Mouse (Mus musculus) stomach, embryonic 14.5 days (tissue): ENCODE data around the gene Lamb1. TPM values are rescaled to one million over a fixed set of nuclear protein-coding genes. Genes with fewer than 3 reads are reported as not detected.

Source experiments
- ATAC-seq: fragments of 200-750 bp; cut with Nextera tagmentation; 2 replicates; pipeline ENCODE4 v1.8.0; 2017; ENCODE audit warnings: low read depth, moderate TSS enrichment; ENCODE audit not compliant: insufficient number of reproducible peaks, insufficient read depth, low FRiP score
- H3K27ac ChIP-seq: fragments of 300-500 bp; sonication (generic); 2 replicates; pipeline ENCODE4 v1.5.1; 2014; ENCODE audit warnings: mild to moderate bottlenecking, low read length, moderate library complexity, mixed read lengths
- H3K27me3 ChIP-seq: fragments of 300-500 bp; sonication (generic); 2 replicates; pipeline ENCODE4 v1.6.1; 2014; ENCODE audit warnings: low read length, control low read depth, mixed read lengths; ENCODE audit not compliant: control insufficient read depth, insufficient read depth
- H3K36me3 ChIP-seq: fragments of 300-500 bp; sonication (generic); 2 replicates; pipeline ENCODE4 v1.6.1; 2014; ENCODE audit warnings: mild to moderate bottlenecking, control low read depth, low read length, moderate library complexity, mixed read lengths; ENCODE audit not compliant: control insufficient read depth, insufficient read depth
- H3K4me1 ChIP-seq: fragments of 300-500 bp; sonication (generic); 2 replicates; pipeline ENCODE4 v1.6.1; 2014; ENCODE audit warnings: low read length, control low read depth, mixed read lengths; ENCODE audit not compliant: control insufficient read depth, insufficient read depth
- H3K4me2 ChIP-seq: fragments of 300-500 bp; sonication (generic); replicated peaks from 2 replicates; pipeline ENCODE4 v1.6.1; 2014; ENCODE audit warnings: low read depth, low read length, control low read depth
- H3K4me3 ChIP-seq: fragments of 300-500 bp; sonication (generic); 2 replicates; pipeline ENCODE4 v1.5.1; 2014; ENCODE audit warnings: low read depth, low read length, control low read depth
- H3K9ac ChIP-seq: fragments of 300-500 bp; sonication (generic); replicated peaks from 2 replicates; pipeline ENCODE4 v1.6.1; 2014; ENCODE audit warnings: low read depth, mild to moderate bottlenecking, control low read depth, low read length, moderate library complexity, mixed read lengths
- H3K9me3 ChIP-seq: fragments of 300-500 bp; sonication (generic); 2 replicates; pipeline ENCODE4 v1.6.1; 2016; ENCODE audit warnings: low read depth, low read length, control low read depth; ENCODE audit not compliant: control insufficient read depth
- WGBS: fragments of 180-500 bp; shearing (Covaris S2); extraction: QIAGEN DNeasy Blood & Tissue Kit; methylation state at CpG from one replicate; pipeline ENCODE4 v1.1.7; 2014; 5-methylcytosine and 5-hydroxymethylcytosine counted together
- polyA plus RNA-seq: library from polyadenylated mRNA; unstranded; fragments of >200 nt; fragmentation: Nextera tagmentation; extraction: Ambion mirVana; gene quantifications from 2 replicates; pipeline ENCODE4 v1.2.1, GENCODE M21; 2014

Gene Lamb1
- 98.2 TPM in 2 replicates for polyA plus RNA-seq

GRCm38 (mm10) chr12:31265005-31265721 lies at the start of gene Lamb1:
TSS of gene Lamb1 (plus strand) at chr12:31265234.
- no peaks in the 10 kb centered on the region for H3K27me3 ChIP-seq
- peak within 1 kb of the TSS; percentile 68 for H3K4me3 ChIP-seq
- H3K9ac ChIP-seq: peak within 1 kb of the TSS; percentile 89
- peak; percentile 59; the same call in 1 of the 2 replicates for ATAC-seq
- H3K4me2 ChIP-seq: peak within 1 kb of the TSS; percentile 87
- H3K4me1 ChIP-seq: peaks cover 37% of the 10 kb centered on the region
- under 1% methylated on average over 38 of the region's 39 CpGs for whole genome bisulfite sequencing
- peak within 1 kb of the TSS; percentile 91 for H3K27ac ChIP-seq
- H3K9me3 ChIP-seq: no peaks in the 10 kb centered on the region
- H3K36me3 ChIP-seq: peaks cover 18% of the 10 kb centered on the region; the same call in 1 of the 2 replicates

- ATAC-seq: no peak
- Histone ChIP-seq H3K9ac (no peak overlapping the region), H3K9me3 (no peaks in the 10 kb centered on the region), H3K36me3 (no peaks in the 10 kb centered on the region), H3K4me2 (no peak overlapping the region), H3K4me3 (no peak overlapping the region), H3K27ac (no peak overlapping the region; the same call in 1 of the 2 replicates), H3K27me3 (no peaks in the 10 kb centered on the region), H3K4me1 (0 out of 2 replicates have a peak, but pooled peaks cover 4% of the 10 kb centered on the region)
- WGBS: 49% methylated on average over 5 of the region's 5 CpGs
Observed at GRCm38 (mm10) chr12:31217232-31217631, 47.8 kb upstream of the Lamb1 start.

- Histone ChIP-seq H3K4me3 (no peak overlapping the region), H3K27me3 (no peaks in the 10 kb centered on the region), H3K4me2 (no peak overlapping the region), H3K27ac (peak overlapping the region; percentile 30; the same call in 1 of the 2 replicates), H3K36me3 (no peaks in the 10 kb centered on the region), H3K9me3 (no peaks in the 10 kb centered on the region), H3K9ac (no peak overlapping the region), H3K4me1 (peaks cover 9% of the 10 kb centered on the region; the same call in 1 of the 2 replicates)
- 47% methylated on average over 3 of the region's 3 CpGs for WGBS
- peak; percentile 33; the same call in 1 of the 2 replicates for ATAC-seq
Observed at GRCm38 (mm10) chr12:31218774-31219173, 46.3 kb upstream of the Lamb1 start.

- Histone ChIP-seq H3K4me1 (peaks cover 7% of the 10 kb centered on the region; the same call in 1 of the 2 replicates), H3K9ac (no peak overlapping the region), H3K27me3 (no peaks in the 10 kb centered on the region), H3K27ac (no peak overlapping the region), H3K4me2 (no peak overlapping the region), H3K4me3 (no peak overlapping the region), H3K36me3 (no peaks in the 10 kb centered on the region), H3K9me3 (no peaks in the 10 kb centered on the region)
- ATAC-seq: no peak
- 67% methylated on average over 6 of the region's 6 CpGs for WGBS
Observed at GRCm38 (mm10) chr12:31221522-31221921, 43.5 kb upstream of the Lamb1 start.

GRCm38 (mm10) chr12:31222282-31222681 lies 42.8 kb upstream of the Lamb1 start:
- H3K4me3 ChIP-seq: no peak overlapping the region
- 53% methylated on average over 2 of the region's 2 CpGs for WGBS
- peaks cover 7% of the 10 kb centered on the region; the same call in 1 of the 2 replicates for H3K4me1 ChIP-seq
- no peak for ATAC-seq
- no peaks in the 10 kb centered on the region for H3K9me3 ChIP-seq
- H3K27me3 ChIP-seq: no peaks in the 10 kb centered on the region
- H3K36me3 ChIP-seq: no peaks in the 10 kb centered on the region
- H3K4me2 ChIP-seq: no peak overlapping the region
- H3K27ac ChIP-seq: no peak overlapping the region
- no peak overlapping the region for H3K9ac ChIP-seq

GRCm38 (mm10) chr12:31222741-31223140 lies 42.3 kb upstream of the Lamb1 start:
- H3K9ac ChIP-seq: no peak overlapping the region
- no peaks in the 10 kb centered on the region for H3K36me3 ChIP-seq
- no peaks in the 10 kb centered on the region for H3K27me3 ChIP-seq
- 30% methylated on average over 3 of the region's 3 CpGs for WGBS
- no peak overlapping the region for H3K27ac ChIP-seq
- peaks cover 7% of the 10 kb centered on the region; the same call in 1 of the 2 replicates for H3K4me1 ChIP-seq
- no peaks in the 10 kb centered on the region for H3K9me3 ChIP-seq
- ATAC-seq: no peak
- H3K4me3 ChIP-seq: no peak overlapping the region
- no peak overlapping the region for H3K4me2 ChIP-seq

- Histone ChIP-seq H3K9ac (no peak overlapping the region), H3K4me3 (no peak overlapping the region), H3K27me3 (no peaks in the 10 kb centered on the region), H3K9me3 (no peaks in the 10 kb centered on the region), H3K4me1 (peaks cover 10% of the 10 kb centered on the region; the same call in 1 of the 2 replicates), H3K27ac (no peak overlapping the region), H3K4me2 (no peak overlapping the region), H3K36me3 (no peaks in the 10 kb centered on the region)
- no peak for ATAC-seq
- WGBS: 67% methylated on average over 8 of the region's 8 CpGs
Observed at GRCm38 (mm10) chr12:31225451-31225850, 39.6 kb upstream of the Lamb1 start.

- H3K4me3 ChIP-seq: no peak overlapping the region
- H3K9me3 ChIP-seq: no peaks in the 10 kb centered on the region
- no peak overlapping the region for H3K4me2 ChIP-seq
- H3K36me3 ChIP-seq: no peaks in the 10 kb centered on the region
- H3K9ac ChIP-seq: no peak overlapping the region
- 60% methylated on average over 3 of the region's 3 CpGs for WGBS
- no peak overlapping the region for H3K27ac ChIP-seq
- no peak for ATAC-seq
- H3K27me3 ChIP-seq: no peaks in the 10 kb centered on the region
- peaks cover 10% of the 10 kb centered on the region; the same call in 1 of the 2 replicates for H3K4me1 ChIP-seq
Observed at GRCm38 (mm10) chr12:31227167-31227566, 37.9 kb upstream of the Lamb1 start.
